Mouse (Mus musculus) ES-Bruce4 (cell line): ENCODE data around the gene Ubash3a.

Experiments used
- CTCF ChIP-seq: IDR thresholded peaks from one replicate; pipeline ENCODE4 v1.8.1; 2011; ENCODE audit warnings: low read depth, low read length
- EP300 ChIP-seq: IDR thresholded peaks from 2 replicates; pipeline ENCODE4 v1.6.1; 2011; ENCODE audit warnings: low read depth, low read length; ENCODE audit not compliant: insufficient read depth
- POLR2A ChIP-seq: IDR thresholded peaks from one replicate; pipeline ENCODE4 v1.8.1; 2011; ENCODE audit warnings: low read length; ENCODE audit not compliant: insufficient read depth

GRCm38 (mm10) chr17:31183180-31183974, 24.3 kb upstream of the Ubash3a start:
- TF ChIP-seq POLR2A: no peak
- TF ChIP-seq CTCF: no peak
- TF ChIP-seq EP300: no peak
